Mouse (Mus musculus) forebrain, embryonic 16.5 days (tissue): ENCODE measurements around the gene Unc80. TPM values are rescaled to one million over a fixed set of nuclear protein-coding genes. Genes with fewer than 3 reads are reported as not detected.

Source experiments
- ATAC-seq: fragments of 200-750 bp; cut with Nextera tagmentation; 2 replicates; pipeline ENCODE4 v1.8.0; 2017; ENCODE audit warnings: mild to moderate bottlenecking, moderate library complexity
- H3K27ac ChIP-seq: fragments of 300-500 bp; sonication (generic); 2 replicates; pipeline ENCODE4 v1.5.1; 2014; ENCODE audit warnings: low read length, control low read depth
- H3K27me3 ChIP-seq: fragments of 300-500 bp; sonication (generic); replicated peaks from 2 replicates; pipeline ENCODE4 v1.6.1; 2014; ENCODE audit warnings: low read length; ENCODE audit not compliant: control insufficient read depth, insufficient read depth
- H3K36me3 ChIP-seq: fragments of 300-500 bp; sonication (generic); 2 replicates; pipeline ENCODE4 v1.6.1; 2014; ENCODE audit not compliant: control insufficient read depth, insufficient read depth
- H3K4me1 ChIP-seq: fragments of 300-500 bp; sonication (generic); replicated peaks from 2 replicates; pipeline ENCODE4 v1.6.1; 2014; ENCODE audit warnings: low read length; ENCODE audit not compliant: control insufficient read depth, insufficient read depth
- H3K4me2 ChIP-seq: fragments of 300-500 bp; sonication (generic); 2 replicates; pipeline ENCODE4 v1.6.1; 2014; ENCODE audit warnings: mild to moderate bottlenecking, low read length, control low read depth
- H3K4me3 ChIP-seq: fragments of 300-500 bp; sonication (generic); replicated peaks from 2 replicates; pipeline ENCODE4 v1.5.1; 2014; ENCODE audit warnings: mild to moderate bottlenecking, low read length, control low read depth
- H3K9ac ChIP-seq: fragments of 300-500 bp; sonication (generic); replicated peaks from 2 replicates; pipeline ENCODE4 v1.6.1; 2014; ENCODE audit warnings: low read depth, low read length, control low read depth
- H3K9me3 ChIP-seq: fragments of 300-500 bp; sonication (generic); 2 replicates; pipeline ENCODE4 v1.6.1; 2016; ENCODE audit warnings: low read length; ENCODE audit not compliant: control insufficient read depth
- WGBS: fragments of 180-500 bp; shearing (Covaris S2); extraction: QIAGEN DNeasy Blood & Tissue Kit; methylation state at CpG from one replicate; pipeline ENCODE4 v1.1.7; 2014; 5-methylcytosine and 5-hydroxymethylcytosine counted together
- polyA plus RNA-seq: library from polyadenylated mRNA; unstranded; fragments of >200 nt; fragmentation: Nextera tagmentation; extraction: Ambion mirVana; gene quantifications from 2 replicates; pipeline ENCODE4 v1.2.1, GENCODE M21; 2015

The Unc80 gene
- polyA plus RNA-seq, 1 experiment from 2014 or later, result 4.6 TPM

- Histone ChIP-seq H3K4me3 (no peak overlapping the region), H3K9me3 (no peaks in the 10 kb centered on the region), H3K27me3 (no peaks in the 10 kb centered on the region), H3K4me1 (peaks cover 6% of the 10 kb centered on the region), H3K4me2 (peak overlapping the region; percentile 11; the same call in 1 of the 2 replicates), H3K36me3 (no peaks in the 10 kb centered on the region), H3K9ac (no peak overlapping the region), H3K27ac (peak overlapping the region; percentile 46; the same call in 1 of the 2 replicates)
- 6% methylated on average over 4 of the region's 4 CpGs for WGBS
- peak; percentile 98 for ATAC-seq
These were observed 187.1 kb downstream of the Unc80 start for GRCm38 (mm10) chr1:66655119-66655746.

GRCm38 (mm10) chr1:66655747-66656119 lies 187.6 kb downstream of the Unc80 start:
- Histone ChIP-seq H3K27me3 (no peaks in the 10 kb centered on the region), H3K36me3 (no peaks in the 10 kb centered on the region), H3K27ac (no peak overlapping the region), H3K9me3 (no peaks in the 10 kb centered on the region), H3K4me2 (no peak overlapping the region), H3K4me3 (no peak overlapping the region), H3K4me1 (peaks cover 6% of the 10 kb centered on the region), H3K9ac (no peak overlapping the region)
- peak; percentile 82 for ATAC-seq

GRCm38 (mm10) chr1:66671475-66671874 lies 203.3 kb downstream of the Unc80 start:
- no peak for ATAC-seq
- no peak overlapping the region for H3K4me3 ChIP-seq
- H3K4me2 ChIP-seq, result no peak overlapping the region
- no peaks in the 10 kb centered on the region for H3K36me3 ChIP-seq
- no peak overlapping the region for H3K27ac ChIP-seq
- no peaks in the 10 kb centered on the region for H3K27me3 ChIP-seq
- no peak overlapping the region for H3K9ac ChIP-seq
- H3K9me3 ChIP-seq, result no peaks in the 10 kb centered on the region
- no peaks in the 10 kb centered on the region for H3K4me1 ChIP-seq
- 62% methylated on average over 7 of the region's 7 CpGs for WGBS

- 85% methylated on average over 7 of the region's 7 CpGs for WGBS
These were observed 204.6 kb downstream of the Unc80 start for GRCm38 (mm10) chr1:66672812-66673211.

GRCm38 (mm10) chr1:66677928-66678327 lies 209.8 kb downstream of the Unc80 start:
- Histone ChIP-seq H3K27ac (no peak overlapping the region), H3K36me3 (no peaks in the 10 kb centered on the region), H3K4me3 (no peak overlapping the region), H3K4me2 (no peak overlapping the region), H3K9ac (no peak overlapping the region), H3K4me1 (no peaks in the 10 kb centered on the region), H3K27me3 (no peaks in the 10 kb centered on the region), H3K9me3 (no peaks in the 10 kb centered on the region)
- 63% methylated on average over 14 of the region's 14 CpGs for WGBS
- ATAC-seq, result no peak

More at GRCm38 (mm10) chr1:66672812-66673211, 204.6 kb downstream of the Unc80 start:
- Histone ChIP-seq H3K9me3 (no peaks in the 10 kb centered on the region), H3K4me1 (no peaks in the 10 kb centered on the region), H3K36me3 (no peaks in the 10 kb centered on the region), H3K27ac (no peak overlapping the region), H3K4me3 (no peak overlapping the region), H3K9ac (no peak overlapping the region), H3K27me3 (no peaks in the 10 kb centered on the region), H3K4me2 (no peak overlapping the region)
- no peak for ATAC-seq

DNA sequence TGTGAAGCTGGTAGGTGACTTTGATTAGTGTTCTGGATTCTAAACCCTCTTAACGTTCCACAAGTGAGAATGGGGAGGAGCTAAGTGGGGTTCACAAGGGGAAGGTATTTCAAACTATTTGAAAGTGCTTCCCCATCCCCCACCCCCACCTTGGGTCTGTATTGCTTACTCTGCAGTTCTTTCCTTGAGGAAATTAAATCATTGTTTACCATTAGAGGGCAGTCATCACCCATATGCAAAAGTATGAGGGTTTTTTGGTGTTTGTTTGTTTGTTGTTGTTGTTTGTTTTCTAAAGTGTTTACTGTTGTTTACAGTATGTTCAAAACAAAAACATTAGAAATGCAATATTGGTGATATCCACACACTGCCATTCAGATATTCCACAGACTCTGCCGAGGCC lies 210.5 kb downstream of the Unc80 start:
- WGBS, result 12% methylated on average over 2 of the region's 2 CpGs
- H3K36me3 ChIP-seq, result no peaks in the 10 kb centered on the region
- H3K4me3 ChIP-seq, result no peak overlapping the region
- no peaks in the 10 kb centered on the region for H3K27me3 ChIP-seq
- no peaks in the 10 kb centered on the region for H3K4me1 ChIP-seq
- H3K9me3 ChIP-seq, result no peaks in the 10 kb centered on the region
- no peak overlapping the region for H3K9ac ChIP-seq
- no peak for ATAC-seq
- H3K27ac ChIP-seq, result no peak overlapping the region
- H3K4me2 ChIP-seq, result no peak overlapping the region

GRCm38 (mm10) chr1:66682974-66683373 lies 214.8 kb downstream of the Unc80 start:
- no peak overlapping the region for H3K4me2 ChIP-seq
- ATAC-seq, result no peak
- no peak overlapping the region for H3K27ac ChIP-seq
- H3K27me3 ChIP-seq, result no peaks in the 10 kb centered on the region
- no peaks in the 10 kb centered on the region for H3K9me3 ChIP-seq
- 92% methylated on average over 5 of the region's 5 CpGs for WGBS
- no peak overlapping the region for H3K9ac ChIP-seq
- no peak overlapping the region for H3K4me3 ChIP-seq
- no peaks in the 10 kb centered on the region for H3K4me1 ChIP-seq
- no peaks in the 10 kb centered on the region for H3K36me3 ChIP-seq

DNA sequence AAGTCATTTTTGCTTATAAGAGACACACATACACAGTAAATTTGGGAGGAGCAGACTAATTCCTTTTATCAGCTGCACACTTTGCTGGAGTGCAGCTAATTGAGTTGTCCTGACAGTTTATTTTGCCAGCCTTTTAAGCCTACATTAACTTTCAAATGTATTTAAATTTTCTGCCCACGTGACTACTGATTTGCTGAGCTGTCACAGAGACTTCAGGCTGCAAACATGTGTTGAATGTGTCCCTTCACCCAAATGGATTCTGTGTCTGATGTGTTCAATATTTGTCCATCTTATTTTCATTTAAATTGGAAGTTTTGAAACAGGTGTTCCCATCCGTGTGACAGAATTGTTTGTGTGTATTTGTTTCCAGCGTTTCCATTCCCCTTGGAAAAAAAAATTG lies 223.6 kb downstream of the Unc80 start:
- peak; percentile 81 for ATAC-seq
- Histone ChIP-seq H3K36me3 (no peaks in the 10 kb centered on the region), H3K27ac (no peak overlapping the region), H3K9me3 (no peaks in the 10 kb centered on the region), H3K4me2 (no peak overlapping the region), H3K27me3 (no peaks in the 10 kb centered on the region), H3K9ac (no peak overlapping the region), H3K4me3 (no peak overlapping the region), H3K4me1 (peaks cover 13% of the 10 kb centered on the region)
- WGBS, result 42% methylated on average over 3 of the region's 3 CpGs

GRCm38 (mm10) chr1:66692308-66692707 lies 224.1 kb downstream of the Unc80 start:
- Histone ChIP-seq H3K27me3 (no peaks in the 10 kb centered on the region), H3K9me3 (no peaks in the 10 kb centered on the region), H3K4me1 (peaks cover 13% of the 10 kb centered on the region), H3K36me3 (no peaks in the 10 kb centered on the region), H3K4me2 (no peak overlapping the region), H3K4me3 (no peak overlapping the region), H3K27ac (no peak overlapping the region), H3K9ac (no peak overlapping the region)
- 76% methylated on average over 1 of the region's 1 CpGs for WGBS
- peak; percentile 42; the same call in 1 of the 2 replicates for ATAC-seq
